Mouse (Mus musculus) heart, adult 10 weeks (tissue): Measurements from ENCODE around the gene Cnot2. TPM values are rescaled to one million over a fixed set of nuclear protein-coding genes. Genes with fewer than 3 reads are reported as not detected.

Experiments
- polyA plus RNA-seq: library from polyadenylated mRNA; stranded (reverse); fragments of 350-450 nt; fragmentation: Illumina TruSeq; extraction: RNeasy Lipid Tissue Mini Kit (QIAGEN cat#74804); gene quantifications from one replicate; pipeline ENCODE4 v1.2.3, GENCODE M21; 2014; ENCODE audit warnings: low read depth, low replicate concordance

Gene Cnot2
- polyA plus RNA-seq, result 36.6 TPM

GRCm38 (mm10) chr10:116581369-116581718 lies at the start of gene Cnot2:
Gene Cnot2, minus strand, starts transcription at chr10:116581511.

DNA sequence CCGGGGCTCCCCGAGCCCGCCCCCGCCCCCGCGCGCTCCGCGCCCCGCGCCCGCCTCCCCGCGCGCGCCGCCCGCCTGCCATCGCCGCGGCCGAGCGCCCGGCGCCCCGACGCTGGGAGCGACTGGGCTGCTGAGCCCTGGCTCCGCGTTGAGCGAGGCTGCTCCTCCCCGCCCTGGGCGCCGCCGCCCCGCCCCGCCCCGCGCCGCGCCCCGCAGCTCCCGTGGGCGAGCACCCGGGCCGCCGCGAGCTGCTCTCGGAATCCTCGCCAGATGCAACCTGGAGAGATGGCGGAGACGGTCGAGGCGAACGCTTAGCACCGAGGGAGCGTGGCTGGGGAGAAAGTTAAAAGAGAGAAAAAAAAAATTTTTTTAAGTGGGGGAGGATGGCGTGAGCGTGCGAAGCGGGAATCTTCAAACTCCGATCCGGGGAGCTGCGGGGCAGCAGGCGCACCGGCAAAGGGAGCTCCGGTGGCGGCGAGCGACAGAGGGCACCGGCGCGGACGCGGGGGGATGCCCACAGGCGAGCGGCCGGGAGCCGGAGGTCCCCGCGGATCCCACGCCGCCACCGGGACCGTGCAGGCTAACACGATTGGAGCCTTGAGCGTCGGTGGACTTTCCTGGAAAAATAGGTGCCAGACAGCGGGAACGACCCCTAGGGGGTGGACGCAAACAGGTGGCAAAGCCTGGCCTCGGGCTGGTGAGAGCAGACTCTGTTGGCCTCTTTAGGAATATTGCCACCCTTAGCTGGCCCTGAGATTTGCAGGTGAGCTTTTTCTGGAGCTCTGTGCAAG lies 107.4 kb downstream of the Cnot2 start, which contains the start of gene Kcnmb4:
TSS of gene Kcnmb4 (minus strand) at position 120 of the 791 bp plus-strand sequence.

Other genes with a start within 250 kb of the Cnot2 start
- gene Kcnmb4, start 107.6 kb downstream of the Cnot2 start, polyA plus RNA-seq, result 1.2 TPM